Comparison of ENCODE assay signal across 23 mouse cellular contexts in genomic region chr13:106954880-106955279, GRCm38 (mm10). TPM values are rescaled to one million over a fixed set of nuclear protein-coding genes. Genes with fewer than 3 reads are reported as not detected.
DNase-seq lines count a peak whose midpoint lies in the region; ATAC-seq and TF ChIP-seq lines count a peak whose summit lies in the region.
"Had no signal": no experiment of that assay in that cellular context is flagged by ENCODE, and none has a peak within 500 bp of the region (broad histone marks: within the 10 kb centered on the region; RNA-seq: fewer than 3 reads in every experiment).

No protein-coding gene starts in this region.

- peaks cover 21% of the 10 kb centered on the region for H3K36me3 ChIP-seq in heart, embryonic 11.5 days (ENCODE audit: control insufficient read depth, insufficient read depth, low read length)
- H3K36me3 ChIP-seq in heart, embryonic 14.5 days (ENCODE audit: control insufficient read depth, insufficient read depth, low read length), result peaks cover 84% of the 10 kb centered on the region
- peaks cover 64% of the 10 kb centered on the region for H3K36me3 ChIP-seq in heart, postnatal 0 days (replicated peaks; ENCODE audit: control insufficient read depth, insufficient read depth, low read length)

- TF ChIP-seq EP300 in heart, postnatal 0 days (IDR thresholded peaks at IDR 0.05; ENCODE audit: low read depth), result no peak

- H3K4me3 ChIP-seq in heart, embryonic 11.5 days (ENCODE audit: low read depth, low read length), result no peak overlapping the region
- no peak overlapping the region for H3K4me3 ChIP-seq in heart, embryonic 14.5 days (ENCODE audit: control insufficient read depth in 1 of 2, insufficient read depth in 1 of 2, low read depth in 1 of 2, low read length in 2 of 2)
- no peak overlapping the region for H3K4me3 ChIP-seq in heart, postnatal 0 days (ENCODE audit: low read depth, low read length)
- H3K4me3 ChIP-seq: forebrain, embryonic 10.5 days; hindbrain, embryonic 12.5 days; hindbrain, embryonic 15.5 days had no signal

- TF ChIP-seq CTCF in heart, postnatal 0 days (IDR thresholded peaks at IDR 0.05; ENCODE audit: low read depth), result no peak

- no peak overlapping the region for H3K9ac ChIP-seq in heart, embryonic 11.5 days (ENCODE audit: low read depth, low read length)
- no peak overlapping the region for H3K9ac ChIP-seq in heart, embryonic 14.5 days (ENCODE audit: low read length)
- no peak overlapping the region; the same call in 1 of the 2 replicates for H3K9ac ChIP-seq in heart, postnatal 0 days (replicated peaks; ENCODE audit: low read depth, low read length)
- H3K9ac ChIP-seq: hindbrain, embryonic 12.5 days; hindbrain, embryonic 15.5 days had no signal

- no peak overlapping the region for H3K4me2 ChIP-seq in heart, embryonic 11.5 days
- no peak overlapping the region for H3K4me2 ChIP-seq in heart, embryonic 14.5 days (ENCODE audit: low read length)
- H3K4me2 ChIP-seq in heart, postnatal 0 days (ENCODE audit: low read depth, low read length), result no peak overlapping the region
- H3K4me2 ChIP-seq: hindbrain, embryonic 12.5 days; hindbrain, embryonic 15.5 days had no signal

- no peak for ATAC-seq in heart, embryonic 11.5 days (replicated peaks; ENCODE audit: insufficient number of reproducible peaks, low FRiP score, low TSS enrichment)
- no peak for ATAC-seq in heart, embryonic 14.5 days (ENCODE audit: insufficient number of reproducible peaks, insufficient read depth, low FRiP score, low read depth)
- ATAC-seq in heart, postnatal 0 days (ENCODE audit: insufficient read depth, low read depth), result peak; percentile 67
- ATAC-seq: forebrain, embryonic 14.5 days; intestine, postnatal 0 days; Patski had no signal

- DNase-seq in heart, adult 8-10 months (ENCODE audit: low spot score), result no peak
- DNase-seq in heart, adult 11 months, result no peak
- DNase-seq in heart, postnatal 0 days (ENCODE audit: low spot score), result peak; percentile 30
- DNase-seq in heart, postnatal 4 days, result no peak
- DNase-seq in urinary bladder, postnatal 10 days (ENCODE audit: low spot score), result no peak
- DNase-seq: adrenal gland, postnatal 10 days; adrenal gland, postnatal 36 days; B cell, adult 2 months; cerebellum, adult 18-20 months; cerebellum, adult 9-10 months; cerebellum, postnatal 14 days; gastrocnemius, postnatal 25 days; kidney, adult 2 months had no signal

- H3K4me1 ChIP-seq in heart, embryonic 11.5 days (ENCODE audit: control insufficient read depth, insufficient read depth, low read length), result no peaks in the 10 kb centered on the region
- H3K4me1 ChIP-seq in heart, embryonic 14.5 days (ENCODE audit: control insufficient read depth in 2 of 2, insufficient read depth in 2 of 2, low read length in 2 of 2), result peaks cover 0 to 7% of the 10 kb centered on the region in 2 experiments; a peak in 2 of 4 replicates
- H3K4me1 ChIP-seq in heart, postnatal 0 days (ENCODE audit: control insufficient read depth, insufficient read depth), result no peaks in the 10 kb centered on the region
- H3K4me1 ChIP-seq: forebrain, embryonic 10.5 days; hindbrain, embryonic 12.5 days; hindbrain, embryonic 15.5 days had no signal

- 77% methylated on average over 3 of the region's 3 CpGs for WGBS in heart, embryonic 11.5 days (ENCODE audit: insufficient replicate concordance)
- 52% methylated on average over 3 of the region's 3 CpGs for WGBS in heart, embryonic 14.5 days
- 50% methylated on average over 3 of the region's 3 CpGs for WGBS in heart, postnatal 0 days

- H3K27me3 ChIP-seq in heart, embryonic 11.5 days (ENCODE audit: control insufficient read depth, insufficient read depth, low read length), result no peaks in the 10 kb centered on the region
- no peaks in the 10 kb centered on the region for H3K27me3 ChIP-seq in heart, embryonic 14.5 days (ENCODE audit: control insufficient read depth, insufficient read depth, low read length)
- no peaks in the 10 kb centered on the region for H3K27me3 ChIP-seq in heart, postnatal 0 days (ENCODE audit: control insufficient read depth, insufficient read depth, low read length)
- H3K27me3 ChIP-seq: CH12.LX; hindbrain, embryonic 12.5 days; hindbrain, embryonic 15.5 days; Patski had no signal

- H3K27ac ChIP-seq in heart, embryonic 11.5 days (ENCODE audit: low read depth, low read length), result peak overlapping the region; percentile 59; the same call in 1 of the 2 replicates
- peak overlapping the region; percentile 72 to 86 for H3K27ac ChIP-seq in heart, embryonic 14.5 days (replicated peaks in 1 of 2; ENCODE audit: control insufficient read depth in 1 of 2, insufficient read depth in 1 of 2, low read depth in 2 of 2, low read length in 2 of 2)
- H3K27ac ChIP-seq in heart, postnatal 0 days (ENCODE audit: low read depth), result peak overlapping the region; percentile 82
- H3K27ac ChIP-seq: forebrain, embryonic 10.5 days; hindbrain, embryonic 12.5 days; hindbrain, embryonic 15.5 days had no signal

- no peaks in the 10 kb centered on the region for H3K9me3 ChIP-seq in heart, embryonic 11.5 days (replicated peaks; ENCODE audit: control insufficient read depth, low read length)
- H3K9me3 ChIP-seq in heart, embryonic 14.5 days (ENCODE audit: control insufficient read depth, low read length), result no peaks in the 10 kb centered on the region
- no peaks in the 10 kb centered on the region for H3K9me3 ChIP-seq in heart, postnatal 0 days (replicated peaks; ENCODE audit: control insufficient read depth, low read length)
- H3K9me3 ChIP-seq: forebrain, embryonic 10.5 days; G1E; hindbrain, embryonic 12.5 days; hindbrain, embryonic 15.5 days had no signal

RNA-seq across cellular contexts. Expression of gene Dimt1, which starts 8.0 kb away (rescaled TPM):
- polyA plus RNA-seq in heart, embryonic 11.5 days (2014; fragmentation: Nextera tagmentation; extraction: Ambion mirVana), result 37.6 and 41.1 TPM in 2 replicates
- 1 to 10 TPM; 5.7 to 7.8 (median 6.7) TPM for total RNA-seq in heart, adult 8-10 months (2022)
- polyA plus RNA-seq in heart, embryonic 14.5 days (2014; fragmentation: Nextera tagmentation; extraction: Ambion mirVana), result 27.0 and 31.1 TPM in 2 replicates
- total RNA-seq in heart, postnatal 0 days (2014; rRNA removed; ENCODE audit: low replicate concordance), result 4.0 and 11.8 TPM in 2 replicates
- 16.2 and 16.4 TPM in 2 replicates for polyA plus RNA-seq in heart, postnatal 0 days (2015; fragmentation: Nextera tagmentation; extraction: Ambion mirVana)
- total RNA-seq in heart, postnatal 4 days (2021), result 10 to 100 TPM; 12.8 to 14.1 TPM

RNA-seq across cellular contexts. Expression of gene Ipo11, which starts 18.1 kb away (rescaled TPM):
- polyA plus RNA-seq in heart, embryonic 11.5 days (2014; fragmentation: Nextera tagmentation; extraction: Ambion mirVana), result 76.3 and 90.9 TPM in 2 replicates
- total RNA-seq in heart, adult 8-10 months (2022), result 10 to 100 TPM; 23.9 to 26.6 (median 24.9) TPM
- polyA plus RNA-seq in heart, embryonic 14.5 days (2014; fragmentation: Nextera tagmentation; extraction: Ambion mirVana), result 68.2 and 70.6 TPM in 2 replicates
- total RNA-seq in heart, postnatal 0 days (2014; rRNA removed; ENCODE audit: low replicate concordance), result 35.1 and 59.9 TPM in 2 replicates
- polyA plus RNA-seq in heart, postnatal 0 days (2015; fragmentation: Nextera tagmentation; extraction: Ambion mirVana), result 30.4 and 31.9 TPM in 2 replicates
- total RNA-seq in heart, postnatal 4 days (2021), result 10 to 100 TPM; 36.4 to 41.3 TPM
